Mouse (Mus musculus) CD4-positive naive resting alpha-beta T cell, adult 57 days (primary cell): ENCODE results near the gene Gm10306. TPM values are rescaled to one million over a fixed set of nuclear protein-coding genes. Genes with fewer than 3 reads are reported as not detected.

Experiments used
- total RNA-seq: library from RNA; stranded (reverse); gene quantifications from one replicate; pipeline ENCODE4 v1.2.4, GENCODE M21; 2023

Gm10306 gene
- total RNA-seq, result not detected

DNA sequence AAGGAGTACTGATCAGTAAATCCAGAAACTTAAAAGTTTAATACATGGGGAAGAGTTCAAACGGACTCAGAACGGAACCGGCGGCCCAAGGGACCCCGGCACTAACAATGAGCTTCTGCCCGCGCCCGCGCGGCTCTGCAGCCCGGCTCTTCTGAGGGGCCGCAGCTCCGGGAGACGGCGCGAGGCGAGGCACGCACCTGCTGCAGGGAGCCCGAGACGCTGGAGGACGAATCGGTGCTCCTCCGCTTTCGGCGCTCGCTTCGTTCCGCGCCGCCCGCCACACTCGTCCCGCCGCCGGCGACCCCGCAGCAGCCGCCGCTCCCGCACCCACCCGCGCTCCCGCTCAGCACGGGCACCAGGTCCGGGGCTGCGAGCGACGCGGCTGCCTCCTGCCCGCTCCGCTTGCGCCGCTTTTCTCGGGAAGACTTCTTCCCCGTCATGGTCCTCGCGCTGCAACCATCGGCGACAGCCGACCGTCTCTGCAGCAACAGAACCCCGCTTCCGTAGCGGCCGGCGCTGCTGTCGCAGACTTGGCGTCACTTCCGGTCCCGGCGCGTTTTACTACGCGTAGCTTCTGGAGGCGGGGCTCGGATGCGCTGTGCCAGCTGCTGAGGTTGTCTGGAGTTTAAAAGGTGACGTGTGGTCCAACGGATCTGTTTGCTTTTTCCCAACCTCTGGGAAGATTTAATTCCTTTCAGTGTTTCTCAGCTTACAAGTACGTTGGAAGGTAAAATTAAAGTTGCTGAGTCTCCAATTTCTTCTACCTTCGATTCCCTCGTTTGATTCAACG lies at the start of gene Gm10306, which contains the start of gene Caap1:
Gene Gm10306 (plus strand): TSS at position 282 of the 790 bp plus-strand sequence.
Gene Caap1 (minus strand): TSS at position 532 of the 790 bp plus-strand sequence.

DNA sequence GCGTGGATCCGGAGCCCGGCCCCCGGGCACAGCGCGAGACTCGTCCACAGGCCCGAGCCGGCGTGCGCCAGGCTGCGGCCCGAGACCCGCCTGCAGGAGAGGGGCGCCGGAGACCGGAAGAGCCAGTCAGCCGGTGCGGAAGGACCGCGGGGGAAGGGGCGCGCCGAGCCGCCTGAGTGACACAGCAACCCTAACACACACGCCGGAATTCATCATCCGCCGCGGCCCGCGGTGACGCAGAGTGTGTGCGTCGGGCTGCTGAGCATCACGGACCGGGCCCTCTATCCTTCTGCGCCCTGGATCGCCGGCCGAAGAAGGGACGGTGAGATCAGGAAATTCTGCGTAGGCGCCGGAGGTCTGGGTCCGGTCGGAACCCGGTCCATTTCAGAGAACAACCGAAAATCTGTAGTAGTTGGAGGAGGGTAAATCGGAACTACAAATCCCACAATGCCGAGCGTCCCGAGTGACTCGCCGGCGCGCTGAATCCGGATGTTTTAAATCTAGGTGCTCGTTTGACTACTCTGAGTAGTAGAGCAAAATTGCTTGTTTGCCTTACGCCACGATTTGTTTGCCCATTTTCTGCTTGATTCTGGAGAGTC lies 46.8 kb downstream of the Gm10306 start, which contains the start of gene Plaa:
Gene Plaa (minus strand): TSS at position 214 of the 599 bp plus-strand sequence.

Other genes starting within 250 kb of the Gm10306 start
- gene Caap1, start 250 bp downstream of the Gm10306 start, total RNA-seq, result 13.5 TPM
- gene Plaa, start 46.7 kb downstream of the Gm10306 start, total RNA-seq, result 47.9 TPM
- 3.2 TPM for gene Ift74, start 57.9 kb downstream of the Gm10306 start, total RNA-seq
- not detected for gene Lrrc19, start 93.6 kb downstream of the Gm10306 start, total RNA-seq
- 0.21 TPM for gene Tek, start 182.7 kb downstream of the Gm10306 start, total RNA-seq